Mouse (Mus musculus) cerebellum, postnatal 36 days (tissue): Measurements from ENCODE around the gene Pus7.
A peak's percentile ranks its signal among the peaks of the same experiment; 100 is the strongest.

ENCODE experiments used
- DNase-seq, 2 experiments: peaks; one replicate each; pipeline ENCODE4 v3.0.0; 2021 to 2022; ENCODE audit warnings: mixed read lengths in 2 of 2

Pus7 gene

GRCm38 (mm10) chr5:23782931-23783877 is at the start of gene Pus7:
TSS of gene Pus7 (minus strand) at chr5:23783711.
- DNase-seq, result peak; percentile 80 to 87

- DNase-seq, result peak; percentile 14 to 48
These were observed 47.6 kb upstream of the Pus7 start for GRCm38 (mm10) chr5:23830897-23831752.

DNA sequence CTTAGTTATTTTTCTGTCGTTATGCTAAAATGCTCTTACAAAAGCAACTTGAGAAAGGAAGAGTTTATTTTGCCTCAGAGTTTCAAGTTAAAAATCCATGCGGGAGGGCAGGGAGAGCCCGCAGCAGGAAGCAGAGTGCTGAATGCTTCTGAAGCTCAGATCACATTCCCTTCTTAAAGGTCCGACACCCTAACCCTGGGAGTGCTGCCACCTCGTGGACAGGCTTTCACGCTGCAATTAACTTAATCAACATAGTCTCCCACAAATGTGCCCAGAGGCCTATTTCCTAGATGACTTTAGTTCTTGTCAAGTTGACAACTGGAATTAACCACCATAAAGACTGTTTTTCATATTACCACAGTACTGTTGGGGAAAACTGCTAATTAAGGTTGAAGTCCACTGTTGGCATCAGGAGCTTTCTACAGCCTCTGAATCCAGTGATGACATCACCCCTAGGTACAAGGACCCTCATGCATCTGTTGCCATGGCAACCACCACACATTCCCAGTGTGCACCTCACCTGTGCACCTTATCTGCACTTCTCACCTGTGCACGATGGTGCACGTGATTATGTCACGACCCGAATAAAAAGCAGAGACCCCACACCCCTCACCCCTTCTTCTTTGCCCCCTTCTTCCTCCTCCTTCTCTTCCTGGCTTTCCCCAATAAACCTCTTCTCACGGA is 43.0 kb upstream of the Pus7 start:
- peak; percentile 50 to 61 for DNase-seq

- DNase-seq, result no peak
These were observed 40.7 kb upstream of the Pus7 start for GRCm38 (mm10) chr5:23824171-23824733.

DNA sequence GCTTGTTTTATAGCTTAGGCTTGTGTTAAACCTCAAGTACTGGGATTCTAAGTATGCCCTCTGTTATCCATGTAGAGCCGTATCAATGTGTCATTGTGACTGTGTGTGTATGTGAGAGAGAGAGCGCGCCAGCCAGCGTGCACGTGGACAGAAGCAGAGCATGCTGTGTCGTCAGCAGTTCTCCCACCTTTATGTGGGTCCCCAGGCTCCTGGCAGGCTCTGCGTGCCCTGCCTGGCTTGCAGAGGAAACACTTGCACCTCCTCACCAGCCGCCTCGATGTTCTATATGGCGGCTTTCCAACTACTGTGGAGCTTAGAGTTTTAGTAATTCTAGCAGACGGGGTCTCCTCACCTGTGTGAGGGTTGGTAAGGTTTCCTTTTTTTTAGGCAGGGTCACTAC is 38.8 kb upstream of the Pus7 start:
- no peak for DNase-seq

- no peak for DNase-seq
These were observed 33.2 kb upstream of the Pus7 start for GRCm38 (mm10) chr5:23816681-23817080.

- no peak for DNase-seq
These were observed 31.3 kb upstream of the Pus7 start for GRCm38 (mm10) chr5:23814841-23815240.

- no peak for DNase-seq
These were observed 9.2 kb upstream of the Pus7 start for GRCm38 (mm10) chr5:23792726-23793125.

GRCm38 (mm10) chr5:23789078-23789612 is 5.6 kb upstream of the Pus7 start:
- no peak for DNase-seq

- no peak for DNase-seq
These were observed 4.9 kb upstream of the Pus7 start for GRCm38 (mm10) chr5:23788390-23788830.

GRCm38 (mm10) chr5:23787536-23788389 is 4.3 kb upstream of the Pus7 start, which contains the start of gene Rint1:
TSS of gene Rint1 (plus strand) at chr5:23787711.
- peak; percentile 95 to 99 for DNase-seq

- peak in 1 of 2 experiments; percentile 11 for DNase-seq
These were observed 1.3 kb downstream of the Pus7 start for GRCm38 (mm10) chr5:23782051-23782810.

- DNase-seq, result no peak
These were observed 2.3 kb downstream of the Pus7 start for GRCm38 (mm10) chr5:23781172-23781571.

GRCm38 (mm10) chr5:23780516-23780915 is 3.0 kb downstream of the Pus7 start:
- no peak for DNase-seq

DNA sequence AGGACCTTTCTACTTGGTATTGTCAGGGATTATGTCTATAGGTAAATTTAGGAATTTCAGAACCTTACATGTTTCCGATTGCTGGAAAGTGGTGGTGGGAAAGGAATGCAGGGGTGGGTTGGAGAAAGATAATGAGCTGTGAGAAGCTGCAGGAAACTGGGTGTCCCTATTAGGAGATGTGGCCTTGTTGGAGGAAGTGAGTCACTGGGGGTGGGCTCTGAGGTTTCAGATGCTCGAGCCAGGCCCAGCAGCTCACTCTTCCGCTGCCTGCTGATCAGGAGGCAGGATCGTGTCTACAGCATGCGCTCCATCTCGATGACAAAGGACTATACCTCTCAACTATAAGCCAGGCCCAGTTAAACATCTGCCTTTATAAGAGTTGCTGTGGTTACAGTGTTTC is 9.3 kb downstream of the Pus7 start:
- no peak for DNase-seq

DNA sequence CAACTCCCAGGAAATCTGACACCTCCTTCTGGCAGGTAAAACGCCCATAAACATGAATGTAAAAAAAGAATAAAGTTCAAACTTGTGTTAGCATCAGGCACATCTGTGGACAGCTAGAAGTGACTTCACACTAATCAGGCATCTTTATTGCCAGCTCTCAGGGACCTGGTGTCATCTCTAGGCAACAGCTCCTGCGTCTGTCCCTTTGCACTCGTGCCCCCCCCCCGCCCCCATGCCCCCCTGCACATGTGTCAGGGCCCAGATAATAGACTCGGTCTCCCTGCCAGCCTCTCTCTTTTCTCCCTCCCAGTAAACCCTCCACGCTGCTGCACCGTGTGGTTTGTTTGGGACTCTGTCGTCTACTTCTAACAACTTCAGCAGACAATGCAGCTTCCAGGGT is 12.4 kb downstream of the Pus7 start:
- DNase-seq, result no peak

DNA sequence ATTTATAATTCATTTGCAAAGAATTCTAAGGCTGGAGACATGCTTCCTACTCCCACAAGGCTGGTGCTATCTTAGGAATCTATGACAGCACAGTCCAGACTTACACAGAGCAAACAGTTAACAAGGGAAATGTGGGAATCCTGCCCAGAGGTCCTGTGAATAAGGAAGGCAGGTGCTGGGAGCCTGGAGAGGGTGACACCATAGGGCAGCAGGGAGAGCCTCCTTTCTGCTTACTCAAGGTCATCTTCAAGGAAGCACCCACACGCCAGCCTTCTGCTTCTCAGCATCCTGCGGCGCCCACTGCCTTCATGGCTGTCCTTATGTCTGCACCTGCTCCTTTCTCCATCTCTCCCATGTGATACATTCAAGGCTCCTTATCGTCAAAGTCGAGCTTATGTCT is 19.0 kb downstream of the Pus7 start:
- no peak for DNase-seq

DNA sequence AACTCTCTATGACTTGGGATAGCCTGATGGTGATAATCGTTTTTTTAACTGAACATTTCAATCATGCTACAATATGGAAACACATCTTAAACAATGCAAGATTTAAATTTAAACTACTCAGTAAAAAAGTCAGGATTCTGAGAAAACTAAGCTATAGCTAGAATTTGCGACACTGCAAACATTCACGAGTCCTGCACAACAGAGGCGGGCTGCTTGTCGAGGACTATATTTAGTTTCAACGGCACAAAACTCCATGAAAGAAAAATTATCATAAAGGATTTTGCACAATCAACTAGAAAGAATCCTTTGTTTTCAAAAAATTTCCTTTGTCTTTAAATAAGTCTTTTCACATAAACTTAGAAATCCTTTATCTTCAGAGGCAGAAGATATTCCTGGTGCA is 21.0 kb downstream of the Pus7 start:
- DNase-seq, result no peak

DNA sequence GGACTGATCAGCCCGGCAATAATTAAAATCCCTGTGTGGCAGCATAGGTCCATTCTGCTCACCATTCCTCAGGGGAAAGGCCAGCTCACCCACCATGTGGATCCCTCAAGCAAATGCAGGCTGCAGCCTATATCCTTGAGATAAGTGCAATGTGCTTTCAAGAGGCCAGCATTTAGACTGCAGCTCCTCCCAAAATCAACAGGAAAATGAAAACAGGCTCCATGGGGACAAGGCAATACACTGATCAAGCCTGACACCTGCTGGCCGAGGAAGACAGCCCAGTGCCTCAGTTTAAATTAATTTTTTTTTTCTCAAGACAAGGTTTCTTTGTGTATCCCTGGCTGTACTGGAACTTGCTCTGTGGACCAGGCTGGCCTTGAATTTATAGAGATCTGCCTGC is 24.9 kb downstream of the Pus7 start:
- DNase-seq, result peak; percentile 12 to 26

DNA sequence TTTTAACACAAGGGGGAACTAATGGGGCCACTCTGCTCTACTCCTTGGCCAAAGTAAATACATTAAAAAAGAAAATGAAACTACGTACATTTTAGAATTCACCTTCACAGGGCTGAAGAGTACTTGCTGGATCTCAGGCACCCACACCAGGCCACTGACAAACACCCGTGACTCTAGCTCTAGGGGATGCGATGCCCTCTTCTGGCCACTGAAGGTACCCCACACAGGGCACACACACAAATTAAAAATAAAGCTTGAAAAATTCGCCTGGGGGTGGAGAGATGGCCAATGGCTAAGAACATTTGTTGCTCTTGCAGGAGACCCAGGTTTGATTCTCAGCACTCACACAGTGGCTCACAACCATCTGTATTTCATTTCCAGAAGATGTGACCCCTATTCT is 27.1 kb downstream of the Pus7 start:
- no peak for DNase-seq
